Mouse (Mus musculus): ENCODE data around the gene Ccdc24. TPM values are rescaled to one million over a fixed set of nuclear protein-coding genes. Genes with fewer than 3 reads are reported as not detected.

Ccdc24 gene
- total and polyA plus RNA-seq, 3 experiments, result 0.19 to 0.36 TPM; not detected in 1

DNA sequence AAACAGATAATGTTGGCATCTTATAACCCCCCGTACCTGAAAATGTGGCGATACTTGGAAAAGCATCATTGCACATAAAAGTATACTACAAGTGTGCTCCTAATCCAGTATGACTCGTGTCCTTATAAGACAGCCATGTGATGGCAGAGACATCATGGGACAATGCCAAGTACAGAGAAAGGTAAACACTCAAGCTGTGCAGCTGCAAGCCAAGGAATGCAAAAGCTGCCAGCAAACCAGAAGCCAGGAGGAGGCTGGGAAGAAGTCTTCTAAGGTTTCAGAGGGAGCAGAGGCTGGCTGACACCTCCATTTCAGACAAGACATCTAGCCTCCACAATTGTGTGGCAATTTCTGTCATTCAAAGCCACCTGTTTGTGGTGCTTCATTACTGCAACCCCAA lies 33.8 kb upstream of the Ccdc24 start:
- peaks cover 1 to 5% of the 10 kb centered on the region in 2 experiments; a peak in 1 of 4 replicates for H3K36me3 ChIP-seq (ENCODE audit: control insufficient read depth in 1 of 2, insufficient read depth in 2 of 2, low read length in 2 of 2)
- H3K27ac ChIP-seq (ENCODE audit: control insufficient read depth, low read depth, low read length), result no peak overlapping the region
- TF ChIP-seq JUND (IDR thresholded peaks at IDR 0.05; ENCODE audit: low read depth, low read length) (no peak), TAL1 (IDR thresholded peaks at IDR 0.05; ENCODE audit: low read length) (no peak), MXI1 (IDR thresholded peaks at IDR 0.05; ENCODE audit: low read depth, low read length) (no peak)

GRCm38 (mm10) chr4:117904761-117905160 lies 32.4 kb upstream of the Ccdc24 start:
- Histone ChIP-seq H3K9me3 (replicated peaks; ENCODE audit: insufficient read depth, low read length) (no peaks in the 10 kb centered on the region), H3K4me1 (ENCODE audit: control insufficient read depth in 1 of 2, insufficient read depth in 2 of 2, low read length in 2 of 2) (no peaks in the 10 kb centered on the region; a peak in 1 of 4 replicates), H3K27me3 (ENCODE audit: control insufficient read depth in 1 of 2, insufficient read depth in 2 of 2, low read length in 2 of 2) (no peaks in the 10 kb centered on the region), H3K36me3 (ENCODE audit: control insufficient read depth in 1 of 2, insufficient read depth in 2 of 2, low read length in 2 of 2) (peaks cover 0 to 5% of the 10 kb centered on the region in 2 experiments; a peak in 1 of 4 replicates), H3K27ac (ENCODE audit: control insufficient read depth, low read depth, low read length) (no peak overlapping the region), H3K4me3 (ENCODE audit: control insufficient read depth in 1 of 2, insufficient read depth in 1 of 2, low read depth in 2 of 2, low read length in 2 of 2) (no peak overlapping the region), H3K9ac (ENCODE audit: control insufficient read depth, low read depth, low read length, poor library complexity, severe bottlenecking) (no peak overlapping the region), H3K79me2 (ENCODE audit: control insufficient read depth, insufficient read depth, low read length, poor library complexity) (0 out of 2 replicates have a peak, but pooled peaks cover 1% of the 10 kb centered on the region)
- no peak for TF ChIP-seq E2F4 (IDR thresholded peaks at IDR 0.05; ENCODE audit: borderline replicate concordance, low read depth, low read length)
- TF ChIP-seq USF2 (IDR thresholded peaks at IDR 0.05; ENCODE audit: borderline replicate concordance in 1 of 2, insufficient read depth in 1 of 2, low read depth in 1 of 2, low read length in 2 of 2), result no peak
- no peak for TF ChIP-seq CHD2 (IDR thresholded peaks at IDR 0.05; ENCODE audit: low read length)
- no peak for TF ChIP-seq NRF1 (IDR thresholded peaks at IDR 0.05; ENCODE audit: insufficient read depth, low read depth, low read length, poor library complexity, severe bottlenecking)
- TF ChIP-seq EP300 (IDR thresholded peaks at IDR 0.05; ENCODE audit: low read depth in 1 of 2, low read length in 2 of 2), result no peak
- TF ChIP-seq TCF12 (IDR thresholded peaks at IDR 0.05; ENCODE audit: low read depth, low read length), result no peak
- TF ChIP-seq GATA1 (IDR thresholded peaks at IDR 0.05; ENCODE audit: low read depth, low read length), result no peak
- TF ChIP-seq USF1 (IDR thresholded peaks at IDR 0.05; ENCODE audit: low read depth, low read length), result no peak
- TF ChIP-seq MYB (IDR thresholded peaks at IDR 0.05; ENCODE audit: low read depth, low read length), result no peak
- no peak for TF ChIP-seq ZKSCAN1 (IDR thresholded peaks at IDR 0.05; ENCODE audit: low read depth, low read length)
- TF ChIP-seq SMC3 (IDR thresholded peaks at IDR 0.05; ENCODE audit: low read depth, low read length), result no peak
- no peak for TF ChIP-seq KAT2A (conservative IDR thresholded peaks at IDR 0.05; ENCODE audit: low read depth, low read length)
- no peak for TF ChIP-seq MAFK (IDR thresholded peaks at IDR 0.05; ENCODE audit: borderline replicate concordance, low read depth, low read length)
- TF ChIP-seq MXI1 (IDR thresholded peaks at IDR 0.05; ENCODE audit: low read depth, low read length), result no peak
- TF ChIP-seq ZNF384 (IDR thresholded peaks at IDR 0.05; ENCODE audit: low read depth, low read length), result no peak
- no peak for TF ChIP-seq UBTF (IDR thresholded peaks at IDR 0.05; ENCODE audit: borderline replicate concordance, insufficient read depth, low read depth, low read length)
- TF ChIP-seq HCFC1 (IDR thresholded peaks at IDR 0.05; ENCODE audit: low read depth, low read length), result no peak
- DNase-seq (ENCODE audit: low read depth, low spot score), result no peak

More for the DNA sequence above, 33.8 kb upstream of the Ccdc24 start:
- no peak for DNase-seq (ENCODE audit: low read depth, low spot score)
- peaks cover 7% of the 10 kb centered on the region; the same call in 1 of the 2 replicates for H3K79me2 ChIP-seq (ENCODE audit: control insufficient read depth, insufficient read depth, low read length, poor library complexity)
- no peak overlapping the region for H3K9ac ChIP-seq (ENCODE audit: control insufficient read depth, low read depth, low read length, poor library complexity, severe bottlenecking)
- no peaks in the 10 kb centered on the region; a peak in 1 of 4 replicates for H3K4me1 ChIP-seq (ENCODE audit: control insufficient read depth in 1 of 2, insufficient read depth in 2 of 2, low read length in 2 of 2)
- no peaks in the 10 kb centered on the region for H3K27me3 ChIP-seq (ENCODE audit: control insufficient read depth in 1 of 2, insufficient read depth in 2 of 2, low read length in 2 of 2)
- H3K9me3 ChIP-seq (replicated peaks; ENCODE audit: insufficient read depth, low read length), result no peaks in the 10 kb centered on the region
- no peak overlapping the region for H3K4me3 ChIP-seq (ENCODE audit: control insufficient read depth in 1 of 2, insufficient read depth in 1 of 2, low read depth in 2 of 2, low read length in 2 of 2)

All from MEL (cell line).